Mouse (Mus musculus): ENCODE data around the gene Rcsd1. TPM values are rescaled to one million over a fixed set of nuclear protein-coding genes. Genes with fewer than 3 reads are reported as not detected.

The Rcsd1 gene
- polyA plus RNA-seq, 1 experiment, result 0.04 TPM

- Histone ChIP-seq H3K79me2 (ENCODE audit: control insufficient read depth, insufficient read depth) (no peaks in the 10 kb centered on the region), H3K4me3 (peak overlapping the region; percentile 24), H3K4me2 (ENCODE audit: low read depth) (peak overlapping the region; percentile 67), H3K36me3 (ENCODE audit: control insufficient read depth, insufficient read depth) (no peaks in the 10 kb centered on the region), H3K27me3 (ENCODE audit: control insufficient read depth, insufficient read depth, insufficient read length) (no peaks in the 10 kb centered on the region), H3ac (ENCODE audit: control insufficient read depth, insufficient read length) (peak overlapping the region; percentile 10)
- no peak for TF ChIP-seq TCF12 (IDR thresholded peaks at IDR 0.05; ENCODE audit: insufficient read depth, poor library complexity, severe bottlenecking)
- TF ChIP-seq MYOG (IDR thresholded peaks at IDR 0.05; ENCODE audit: control insufficient read depth in 1 of 3, insufficient read depth in 1 of 3, insufficient read length in 2 of 3, low read depth in 2 of 3), result no peak
- TF ChIP-seq CEBPB (IDR thresholded peaks at IDR 0.05; ENCODE audit: insufficient read depth, poor library complexity, severe bottlenecking), result no peak
- TF ChIP-seq USF1 (IDR thresholded peaks at IDR 0.05; ENCODE audit: low read depth), result no peak
- no peak for TF ChIP-seq REST (IDR thresholded peaks at IDR 0.05; ENCODE audit: insufficient read depth, insufficient read length)
- no peak for TF ChIP-seq SRF (IDR thresholded peaks at IDR 0.05; ENCODE audit: control insufficient read depth, insufficient read length, low read depth)
- no peak for TF ChIP-seq POLR2A (IDR thresholded peaks at IDR 0.05; ENCODE audit: insufficient read length, low read depth)
- no peak for TF ChIP-seq POLR2AphosphoS2 (IDR thresholded peaks at IDR 0.05; ENCODE audit: insufficient read length, low read depth)
- no peak for TF ChIP-seq MAX (IDR thresholded peaks at IDR 0.05; ENCODE audit: low read depth)
- no peak for TF ChIP-seq TCF3 (IDR thresholded peaks at IDR 0.05; ENCODE audit: insufficient read length, low read depth)
- no peak for TF ChIP-seq E2F4 (IDR thresholded peaks at IDR 0.05; ENCODE audit: insufficient read depth)
- no peak for TF ChIP-seq MYOD1 (IDR thresholded peaks at IDR 0.05; ENCODE audit: control insufficient read depth in 1 of 3, insufficient read length in 2 of 3, low read depth in 2 of 3)
These were observed 76.2 kb downstream of the Rcsd1 start for GRCm38 (mm10) chr1:165633345-165633744.

DNA sequence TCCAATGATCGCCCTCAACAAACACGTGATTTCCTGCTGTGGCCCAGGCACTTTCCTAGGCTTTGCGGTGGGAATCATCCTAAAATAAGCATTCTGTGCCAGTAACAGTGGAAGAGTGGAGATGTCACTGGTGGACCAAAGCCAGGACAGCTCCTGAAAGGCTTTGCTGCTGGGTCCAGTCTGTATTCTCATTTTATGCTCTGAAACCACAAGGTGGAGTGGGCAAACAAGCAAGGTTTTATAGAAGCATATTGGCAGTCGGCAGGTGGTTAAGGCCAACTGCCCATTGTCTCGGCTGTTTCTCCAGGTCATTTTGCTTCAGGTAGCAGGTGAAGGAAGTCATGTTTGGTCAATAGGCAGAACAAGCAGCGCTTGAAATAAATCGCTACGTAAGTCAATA is 78.4 kb downstream of the Rcsd1 start:
- no peak overlapping the region for H3ac ChIP-seq (ENCODE audit: control insufficient read depth, insufficient read length)
- no peaks in the 10 kb centered on the region for H3K36me3 ChIP-seq (ENCODE audit: control insufficient read depth, insufficient read depth)
- no peak for TF ChIP-seq MYOG (IDR thresholded peaks at IDR 0.05; ENCODE audit: control insufficient read depth in 1 of 3, insufficient read depth in 1 of 3, insufficient read length in 2 of 3, low read depth in 2 of 3)
- no peak for TF ChIP-seq POLR2A (IDR thresholded peaks at IDR 0.05; ENCODE audit: insufficient read length, low read depth)
- TF ChIP-seq TCF12 (IDR thresholded peaks at IDR 0.05; ENCODE audit: insufficient read depth, poor library complexity, severe bottlenecking), result no peak
- TF ChIP-seq MYOD1 (IDR thresholded peaks at IDR 0.05; ENCODE audit: control insufficient read depth in 1 of 3, insufficient read length in 2 of 3, low read depth in 2 of 3), result no peak
- no peak for TF ChIP-seq SRF (IDR thresholded peaks at IDR 0.05; ENCODE audit: control insufficient read depth, insufficient read length, low read depth)
- TF ChIP-seq E2F4 (IDR thresholded peaks at IDR 0.05; ENCODE audit: insufficient read depth), result no peak
- peaks cover 4% of the 10 kb centered on the region for H3K79me2 ChIP-seq (ENCODE audit: control insufficient read depth, insufficient read depth)
- no peaks in the 10 kb centered on the region for H3K27me3 ChIP-seq (ENCODE audit: control insufficient read depth, insufficient read depth, insufficient read length)
- no peak overlapping the region for H3K4me2 ChIP-seq (ENCODE audit: low read depth)
- no peak overlapping the region for H3K4me3 ChIP-seq

GRCm38 (mm10) chr1:165629975-165630374 is 79.6 kb downstream of the Rcsd1 start:
- Histone ChIP-seq H3K79me2 (ENCODE audit: control insufficient read depth, insufficient read depth) (peaks cover 4% of the 10 kb centered on the region), H3ac (ENCODE audit: control insufficient read depth, insufficient read length) (no peak overlapping the region), H3K4me2 (ENCODE audit: low read depth) (no peak overlapping the region), H3K4me3 (no peak overlapping the region), H3K27me3 (ENCODE audit: control insufficient read depth, insufficient read depth, insufficient read length) (no peaks in the 10 kb centered on the region), H3K36me3 (ENCODE audit: control insufficient read depth, insufficient read depth) (no peaks in the 10 kb centered on the region)
- no peak for TF ChIP-seq MAX (IDR thresholded peaks at IDR 0.05; ENCODE audit: low read depth)
- TF ChIP-seq POLR2AphosphoS2 (IDR thresholded peaks at IDR 0.05; ENCODE audit: insufficient read length, low read depth), result no peak
- TF ChIP-seq REST (IDR thresholded peaks at IDR 0.05; ENCODE audit: insufficient read depth, insufficient read length), result no peak
- no peak for TF ChIP-seq E2F4 (IDR thresholded peaks at IDR 0.05; ENCODE audit: insufficient read depth)
- TF ChIP-seq TCF3 (IDR thresholded peaks at IDR 0.05; ENCODE audit: insufficient read length, low read depth), result no peak
- TF ChIP-seq CEBPB (IDR thresholded peaks at IDR 0.05; ENCODE audit: insufficient read depth, poor library complexity, severe bottlenecking), result no peak
- no peak for TF ChIP-seq POLR2A (IDR thresholded peaks at IDR 0.05; ENCODE audit: insufficient read length, low read depth)
- TF ChIP-seq SRF (IDR thresholded peaks at IDR 0.05; ENCODE audit: control insufficient read depth, insufficient read length, low read depth), result no peak
- TF ChIP-seq MYOD1 (IDR thresholded peaks at IDR 0.05; ENCODE audit: control insufficient read depth in 1 of 3, insufficient read length in 2 of 3, low read depth in 2 of 3), result no peak
- no peak for TF ChIP-seq USF1 (IDR thresholded peaks at IDR 0.05; ENCODE audit: low read depth)
- TF ChIP-seq TCF12 (IDR thresholded peaks at IDR 0.05; ENCODE audit: insufficient read depth, poor library complexity, severe bottlenecking), result no peak
- TF ChIP-seq MYOG (IDR thresholded peaks at IDR 0.05; ENCODE audit: control insufficient read depth in 1 of 3, insufficient read depth in 1 of 3, insufficient read length in 2 of 3, low read depth in 2 of 3), result no peak

GRCm38 (mm10) chr1:165628603-165629002 is 81.0 kb downstream of the Rcsd1 start:
- TF ChIP-seq POLR2AphosphoS2 (IDR thresholded peaks at IDR 0.05; ENCODE audit: insufficient read length, low read depth) (no peak), E2F4 (IDR thresholded peaks at IDR 0.05; ENCODE audit: insufficient read depth) (no peak), MYOG (IDR thresholded peaks at IDR 0.05; ENCODE audit: control insufficient read depth in 1 of 3, insufficient read depth in 1 of 3, insufficient read length in 2 of 3, low read depth in 2 of 3) (no peak), USF1 (IDR thresholded peaks at IDR 0.05; ENCODE audit: low read depth) (no peak), TCF3 (IDR thresholded peaks at IDR 0.05; ENCODE audit: insufficient read length, low read depth) (no peak), TCF12 (IDR thresholded peaks at IDR 0.05; ENCODE audit: insufficient read depth, poor library complexity, severe bottlenecking) (no peak), CEBPB (IDR thresholded peaks at IDR 0.05; ENCODE audit: insufficient read depth, poor library complexity, severe bottlenecking) (no peak), MAX (IDR thresholded peaks at IDR 0.05; ENCODE audit: low read depth) (no peak), REST (IDR thresholded peaks at IDR 0.05; ENCODE audit: insufficient read depth, insufficient read length) (no peak), SRF (IDR thresholded peaks at IDR 0.05; ENCODE audit: control insufficient read depth, insufficient read length, low read depth) (no peak)

GRCm38 (mm10) chr1:165625896-165626295 is 83.7 kb downstream of the Rcsd1 start:
- TF ChIP-seq MYOD1 (IDR thresholded peaks at IDR 0.05; ENCODE audit: control insufficient read depth in 1 of 3, insufficient read length in 2 of 3, low read depth in 2 of 3) (no peak), TCF12 (IDR thresholded peaks at IDR 0.05; ENCODE audit: insufficient read depth, poor library complexity, severe bottlenecking) (no peak)
- peaks cover 4% of the 10 kb centered on the region for H3K79me2 ChIP-seq (ENCODE audit: control insufficient read depth, insufficient read depth)
- H3K36me3 ChIP-seq (ENCODE audit: control insufficient read depth, insufficient read depth), result no peaks in the 10 kb centered on the region
- H3K4me3 ChIP-seq, result no peak overlapping the region
- no peaks in the 10 kb centered on the region for H3K27me3 ChIP-seq (ENCODE audit: control insufficient read depth, insufficient read depth, insufficient read length)
- H3ac ChIP-seq (ENCODE audit: control insufficient read depth, insufficient read length), result no peak overlapping the region
- H3K4me2 ChIP-seq (ENCODE audit: low read depth), result no peak overlapping the region

More at GRCm38 (mm10) chr1:165628603-165629002, 81.0 kb downstream of the Rcsd1 start:
- H3K36me3 ChIP-seq (ENCODE audit: control insufficient read depth, insufficient read depth), result no peaks in the 10 kb centered on the region
- no peaks in the 10 kb centered on the region for H3K27me3 ChIP-seq (ENCODE audit: control insufficient read depth, insufficient read depth, insufficient read length)
- no peak overlapping the region for H3ac ChIP-seq (ENCODE audit: control insufficient read depth, insufficient read length)
- no peak overlapping the region for H3K4me3 ChIP-seq
- no peak overlapping the region for H3K4me2 ChIP-seq (ENCODE audit: low read depth)
- peaks cover 4% of the 10 kb centered on the region for H3K79me2 ChIP-seq (ENCODE audit: control insufficient read depth, insufficient read depth)

Measured in myocyte (in vitro differentiated cells).